Mouse (Mus musculus) megakaryocyte, embryonic 14.5 days (primary cell): ENCODE data around the gene Rsl1d1.
"Not testable (repeated sequence)": the region's sequence is repeated elsewhere in the genome, so short reads cannot be mapped to it uniquely, and the experiment has no call there.

Experiments used
- FLI1 ChIP-seq: IDR thresholded peaks from 2 replicates; pipeline ENCODE4 v1.6.1; 2012; ENCODE audit warnings: low read length, inconsistent platforms, mixed read lengths
- GATA1 ChIP-seq: IDR thresholded peaks from 3 replicates; pipeline ENCODE4 v1.6.1; 2012; ENCODE audit warnings: mixed read lengths, low read length, inconsistent platforms, borderline replicate concordance

DNA sequence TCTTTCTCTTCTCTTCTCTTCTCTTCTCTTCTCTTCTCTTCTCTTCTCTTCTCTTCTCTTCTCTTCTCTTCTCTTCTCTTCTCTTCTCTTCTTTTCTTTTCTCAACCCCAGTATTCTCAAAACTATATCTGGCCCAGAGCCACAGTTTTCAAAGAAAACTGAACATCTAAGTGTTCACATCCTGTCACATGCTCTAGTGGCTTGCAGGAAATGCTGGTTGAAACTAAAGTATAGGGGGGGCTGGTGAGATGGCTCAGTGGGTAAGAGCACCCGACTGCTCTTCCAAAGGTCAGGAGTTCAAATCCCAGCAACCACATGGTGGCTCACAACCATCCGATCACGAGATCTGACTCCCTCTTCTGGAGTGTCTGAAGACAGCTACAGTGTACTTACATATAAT is 45.4 kb downstream of the Rsl1d1 start:
- not testable (repeated sequence) for TF ChIP-seq GATA1, FLI1
